Mouse (Mus musculus): ENCODE results near the gene Avp.
"Not testable (repeated sequence)": the region's sequence is repeated elsewhere in the genome, so short reads cannot be mapped to it uniquely, and the experiment has no call there.

Avp gene

GRCm38 (mm10) chr2:130582552-130582951, at the start of gene Avp:
Gene Avp, minus strand, starts transcription at chr2:130582554.
- no peak for DNase-seq (ENCODE audit: low spot score)

GRCm38 (mm10) chr2:130629839-130630203, 47.5 kb upstream of the Avp start, which contains the start of the genes Fastkd5 and Ubox5:
Gene Fastkd5, minus strand, starts transcription at chr2:130630027.
Gene Ubox5, minus strand, starts transcription at chr2:130630038.
- DNase-seq (ENCODE audit: low spot score), result peak; percentile 75

- no peak for DNase-seq (ENCODE audit: low spot score)
These were observed 46.9 kb upstream of the Avp start for GRCm38 (mm10) chr2:130629080-130629838.

GRCm38 (mm10) chr2:130628424-130628823, 46.1 kb upstream of the Avp start:
- no peak for DNase-seq (ENCODE audit: low spot score)

GRCm38 (mm10) chr2:130618972-130619371, 36.6 kb upstream of the Avp start:
- no peak for DNase-seq (ENCODE audit: low spot score)

GRCm38 (mm10) chr2:130613091-130613490, 30.7 kb upstream of the Avp start:
- no peak for DNase-seq (ENCODE audit: low spot score)

GRCm38 (mm10) chr2:130602195-130602594, 19.8 kb upstream of the Avp start:
- DNase-seq (ENCODE audit: low spot score), result no peak

GRCm38 (mm10) chr2:130598399-130598798, 16.0 kb upstream of the Avp start:
- no peak for DNase-seq (ENCODE audit: low spot score)

- DNase-seq (ENCODE audit: low spot score), result no peak
These were observed 15.3 kb upstream of the Avp start for GRCm38 (mm10) chr2:130597601-130598010.

- no peak for DNase-seq (ENCODE audit: low spot score)
These were observed 13.2 kb upstream of the Avp start for GRCm38 (mm10) chr2:130595596-130595995.

- no peak for DNase-seq (ENCODE audit: low spot score)
These were observed 8.7 kb upstream of the Avp start for GRCm38 (mm10) chr2:130591016-130591415.

GRCm38 (mm10) chr2:130589761-130590160, 7.4 kb upstream of the Avp start:
- no peak for DNase-seq (ENCODE audit: low spot score)

GRCm38 (mm10) chr2:130589157-130589556, 6.8 kb upstream of the Avp start:
- no peak for DNase-seq (ENCODE audit: low spot score)

GRCm38 (mm10) chr2:130588373-130588772, 6.0 kb upstream of the Avp start:
- DNase-seq (ENCODE audit: low spot score), result no peak

- DNase-seq (ENCODE audit: low spot score), result no peak
These were observed 3.7 kb upstream of the Avp start for GRCm38 (mm10) chr2:130586016-130586415.

GRCm38 (mm10) chr2:130583902-130584560, 1.7 kb upstream of the Avp start:
- no peak for DNase-seq (ENCODE audit: low spot score)

- DNase-seq (ENCODE audit: low spot score), result no peak
These were observed 1.2 kb downstream of the Avp start for GRCm38 (mm10) chr2:130581201-130581600.

GRCm38 (mm10) chr2:130579791-130580190, 2.6 kb downstream of the Avp start:
- no peak for DNase-seq (ENCODE audit: low spot score)

GRCm38 (mm10) chr2:130578148-130578547, 4.2 kb downstream of the Avp start:
- DNase-seq (ENCODE audit: low spot score), result no peak

GRCm38 (mm10) chr2:130577632-130578031, 4.7 kb downstream of the Avp start:
- DNase-seq (ENCODE audit: low spot score), result no peak

GRCm38 (mm10) chr2:130577021-130577420, 5.3 kb downstream of the Avp start:
- no peak for DNase-seq (ENCODE audit: low spot score)

- DNase-seq (ENCODE audit: low spot score), result not testable (repeated sequence)
These were observed 5.8 kb downstream of the Avp start for GRCm38 (mm10) chr2:130576564-130576963.

GRCm38 (mm10) chr2:130575873-130576272, 6.5 kb downstream of the Avp start, which contains the start of gene Oxt:
Gene Oxt, plus strand, starts transcription at chr2:130576173.
- DNase-seq (ENCODE audit: low spot score), result no peak

Data from ovary, adult 18-20 months (tissue).